Mouse (Mus musculus): ENCODE results near the gene Zyg11a. TPM values are rescaled to one million over a fixed set of nuclear protein-coding genes. Genes with fewer than 3 reads are reported as not detected.

The Zyg11a gene
- polyA plus RNA-seq, 1 experiment from 2014 or later: not detected

GRCm38 (mm10) chr4:108213023-108213422 is 4.8 kb downstream of the Zyg11a start:
- H3K36me3 ChIP-seq (ENCODE audit: control insufficient read depth, insufficient read depth, low read length): no peaks in the 10 kb centered on the region
- peaks cover 13% of the 10 kb centered on the region for H3K27me3 ChIP-seq (ENCODE audit: control insufficient read depth, insufficient read depth, low read length)
- no peak for DNase-seq (ENCODE audit: low spot score, missing footprints)
- no peak overlapping the region for H3K4me2 ChIP-seq
- H3K9ac ChIP-seq (ENCODE audit: low read length): no peak overlapping the region
- H3K27ac ChIP-seq (ENCODE audit: low read depth, low read length): no peak overlapping the region
- H3K9me3 ChIP-seq (ENCODE audit: control insufficient read depth, low read length): no peaks in the 10 kb centered on the region
- H3K4me1 ChIP-seq (ENCODE audit: control insufficient read depth, insufficient read depth, low read length): no peaks in the 10 kb centered on the region
- no peak for ATAC-seq (ENCODE audit: low FRiP score)
- no peak overlapping the region for H3K4me3 ChIP-seq (ENCODE audit: low read depth, low read length)
- 89% methylated on average over 2 of the region's 2 CpGs for WGBS

DNA sequence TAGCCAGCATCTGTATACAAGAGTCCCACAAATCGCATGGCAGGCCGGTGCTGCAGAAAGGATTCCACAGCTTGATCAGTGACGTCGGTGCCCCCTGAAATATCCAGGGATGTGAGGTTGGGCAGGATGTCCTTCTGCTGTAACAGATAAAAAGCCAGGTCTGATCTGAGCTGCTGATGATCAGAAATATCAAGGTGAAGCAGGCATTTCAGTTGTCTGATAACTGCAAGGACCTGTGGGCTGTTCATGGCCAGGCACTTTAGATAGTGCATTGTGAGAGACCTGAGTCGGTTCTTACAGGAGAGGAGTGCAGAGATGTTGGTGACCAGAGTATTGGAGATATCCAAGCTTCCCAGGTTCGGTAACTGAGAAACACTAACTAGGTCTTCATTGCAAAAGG is 13.2 kb downstream of the Zyg11a start:
- no peak for DNase-seq (ENCODE audit: low spot score, missing footprints)
- no peak for ATAC-seq (ENCODE audit: low FRiP score)

GRCm38 (mm10) chr4:108199236-108199635 is 18.6 kb downstream of the Zyg11a start:
- no peak for ATAC-seq (ENCODE audit: low FRiP score)
- WGBS: 71% methylated on average over 2 of the region's 2 CpGs
- Histone ChIP-seq H3K4me2 (no peak overlapping the region), H3K9me3 (ENCODE audit: control insufficient read depth, low read length) (no peaks in the 10 kb centered on the region), H3K27me3 (ENCODE audit: control insufficient read depth, insufficient read depth, low read length) (no peaks in the 10 kb centered on the region), H3K4me3 (ENCODE audit: low read depth, low read length) (no peak overlapping the region), H3K27ac (ENCODE audit: low read depth, low read length) (no peak overlapping the region), H3K9ac (ENCODE audit: low read length) (no peak overlapping the region), H3K4me1 (ENCODE audit: control insufficient read depth, insufficient read depth, low read length) (no peaks in the 10 kb centered on the region), H3K36me3 (ENCODE audit: control insufficient read depth, insufficient read depth, low read length) (no peaks in the 10 kb centered on the region)
- DNase-seq (ENCODE audit: low spot score, missing footprints): no peak

More for the DNA sequence above, 13.2 kb downstream of the Zyg11a start:
- H3K4me3 ChIP-seq (ENCODE audit: low read depth, low read length): no peak overlapping the region
- no peaks in the 10 kb centered on the region for H3K27me3 ChIP-seq (ENCODE audit: control insufficient read depth, insufficient read depth, low read length)
- no peak overlapping the region for H3K27ac ChIP-seq (ENCODE audit: low read depth, low read length)
- no peak overlapping the region for H3K9ac ChIP-seq (ENCODE audit: low read length)
- no peak overlapping the region for H3K4me2 ChIP-seq
- H3K4me1 ChIP-seq (ENCODE audit: control insufficient read depth, insufficient read depth, low read length): no peaks in the 10 kb centered on the region
- WGBS: 89% methylated on average over 6 of the region's 6 CpGs
- no peaks in the 10 kb centered on the region for H3K9me3 ChIP-seq (ENCODE audit: control insufficient read depth, low read length)
- H3K36me3 ChIP-seq (ENCODE audit: control insufficient read depth, insufficient read depth, low read length): no peaks in the 10 kb centered on the region

DNA sequence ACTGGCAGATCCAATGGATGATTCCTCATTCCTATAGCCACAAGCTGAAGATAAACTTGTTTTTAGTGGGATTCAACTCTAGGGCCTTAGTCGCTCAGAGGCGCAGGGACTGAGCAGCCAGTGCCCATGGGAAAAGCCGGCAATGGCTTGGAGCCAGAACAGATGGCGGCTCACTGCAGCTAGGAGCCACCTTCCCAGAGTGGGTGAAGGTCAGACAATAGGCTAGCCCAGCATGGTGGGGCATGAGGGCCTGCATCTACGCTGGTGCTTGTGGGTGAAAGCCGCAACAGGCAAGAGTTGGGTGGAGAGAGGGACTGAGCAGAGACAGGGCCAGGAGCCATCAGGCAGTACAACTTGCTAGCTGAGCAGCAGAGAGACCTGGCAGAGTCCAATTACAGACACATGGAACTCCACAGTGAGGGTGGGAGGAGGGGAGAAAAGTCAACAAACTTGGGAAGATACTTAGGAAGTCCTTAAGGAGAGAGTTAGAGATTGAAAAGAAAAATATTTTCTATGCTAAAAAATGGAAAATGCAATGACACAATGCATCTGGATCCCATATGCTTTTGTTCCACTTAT is 21.5 kb downstream of the Zyg11a start:
- H3K4me1 ChIP-seq (ENCODE audit: control insufficient read depth, insufficient read depth, low read length): no peaks in the 10 kb centered on the region
- no peak overlapping the region for H3K27ac ChIP-seq (ENCODE audit: low read depth, low read length)
- no peak overlapping the region for H3K9ac ChIP-seq (ENCODE audit: low read length)
- H3K36me3 ChIP-seq (ENCODE audit: control insufficient read depth, insufficient read depth, low read length): no peaks in the 10 kb centered on the region
- H3K27me3 ChIP-seq (ENCODE audit: control insufficient read depth, insufficient read depth, low read length): no peaks in the 10 kb centered on the region
- no peak overlapping the region for H3K4me2 ChIP-seq
- ATAC-seq (ENCODE audit: low FRiP score) (no peak), DNase-seq (ENCODE audit: low spot score, missing footprints) (no peak)
- H3K9me3 ChIP-seq (ENCODE audit: control insufficient read depth, low read length): no peaks in the 10 kb centered on the region
- H3K4me3 ChIP-seq (ENCODE audit: low read depth, low read length): no peak overlapping the region
- WGBS: 69% methylated on average over 6 of the region's 6 CpGs

DNA sequence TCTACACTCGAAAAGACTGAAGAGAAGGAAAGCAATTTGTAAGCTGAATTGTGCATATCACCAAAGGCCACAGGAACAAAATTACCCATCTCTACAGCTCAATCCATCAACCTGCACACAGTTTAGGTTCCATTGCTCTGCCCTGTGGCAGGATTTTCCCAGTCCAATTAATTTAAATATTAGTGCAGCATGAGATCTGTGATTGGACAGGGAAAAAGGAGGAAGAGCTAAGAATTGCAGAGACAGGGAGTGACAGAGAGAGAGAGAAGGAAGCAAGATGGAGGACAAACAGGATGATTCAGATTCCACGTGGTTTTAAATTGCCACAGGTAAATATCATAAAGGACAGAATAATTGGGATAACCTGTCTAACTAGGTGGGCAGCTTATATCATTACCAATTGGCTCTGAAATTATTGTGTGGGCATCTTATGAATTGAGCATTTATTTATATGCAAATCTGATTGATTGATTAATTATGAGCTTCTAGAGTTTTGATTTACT is 25.0 kb downstream of the Zyg11a start:
- Histone ChIP-seq H3K27ac (ENCODE audit: low read depth, low read length) (no peak overlapping the region), H3K4me2 (no peak overlapping the region), H3K36me3 (ENCODE audit: control insufficient read depth, insufficient read depth, low read length) (no peaks in the 10 kb centered on the region), H3K9ac (ENCODE audit: low read length) (no peak overlapping the region), H3K9me3 (ENCODE audit: control insufficient read depth, low read length) (no peaks in the 10 kb centered on the region), H3K4me3 (ENCODE audit: low read depth, low read length) (no peak overlapping the region), H3K27me3 (ENCODE audit: control insufficient read depth, insufficient read depth, low read length) (no peaks in the 10 kb centered on the region), H3K4me1 (ENCODE audit: control insufficient read depth, insufficient read depth, low read length) (no peaks in the 10 kb centered on the region)
- WGBS: 73% methylated on average over 2 of the region's 2 CpGs
- no peak for DNase-seq (ENCODE audit: low spot score, missing footprints)
- ATAC-seq (ENCODE audit: low FRiP score): no peak

DNA sequence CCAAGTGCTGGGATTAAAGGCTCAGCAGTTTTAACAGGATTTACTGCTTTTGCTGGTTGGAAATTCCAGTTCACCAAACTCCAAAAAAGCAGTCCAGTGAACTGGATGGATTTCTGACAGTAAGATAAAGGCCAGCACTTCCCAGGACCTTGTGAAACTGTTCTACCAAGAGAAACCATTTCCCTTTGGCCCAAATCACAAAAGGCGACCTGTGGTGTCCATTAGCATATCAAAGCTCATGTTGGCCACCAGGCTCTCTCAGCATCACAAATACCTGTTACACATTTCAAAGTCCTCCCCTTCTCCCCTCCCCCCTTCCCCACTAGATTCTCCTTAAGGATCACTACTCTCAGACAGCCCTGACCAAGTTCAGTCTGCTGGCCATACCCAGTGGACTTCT is 35.6 kb downstream of the Zyg11a start:
- no peaks in the 10 kb centered on the region for H3K9me3 ChIP-seq (ENCODE audit: control insufficient read depth, low read length)
- WGBS: 25% methylated on average over 1 of the region's 1 CpGs
- ATAC-seq (ENCODE audit: low FRiP score): no peak

DNA sequence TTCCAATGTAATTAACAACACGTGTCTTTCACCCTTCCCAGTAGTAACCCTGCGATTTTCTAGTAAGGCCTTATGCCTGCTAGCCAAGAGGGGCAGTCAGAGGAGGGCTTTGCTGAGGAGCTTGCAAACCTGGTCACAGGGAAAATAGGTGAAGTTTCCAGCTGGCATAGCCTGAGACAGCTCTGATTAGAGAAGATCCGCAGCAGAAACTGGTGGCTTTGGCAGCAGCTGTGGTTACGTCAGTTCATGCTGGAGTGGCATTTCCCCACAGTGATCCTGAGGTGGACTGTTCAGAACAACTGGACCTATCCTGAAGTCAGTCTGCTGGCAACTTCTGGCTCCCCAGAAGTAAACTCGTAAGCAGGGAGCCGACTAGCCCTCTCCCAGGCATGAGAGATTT is 49.8 kb downstream of the Zyg11a start:
- WGBS: 79% methylated on average over 6 of the region's 6 CpGs
- ATAC-seq (ENCODE audit: low FRiP score): no peak
- DNase-seq (ENCODE audit: low spot score, missing footprints): no peak

More for the DNA sequence above, 35.6 kb downstream of the Zyg11a start:
- H3K36me3 ChIP-seq (ENCODE audit: control insufficient read depth, insufficient read depth, low read length): no peaks in the 10 kb centered on the region
- no peak overlapping the region for H3K4me3 ChIP-seq (ENCODE audit: low read depth, low read length)
- H3K9ac ChIP-seq (ENCODE audit: low read length): no peak overlapping the region
- no peaks in the 10 kb centered on the region for H3K27me3 ChIP-seq (ENCODE audit: control insufficient read depth, insufficient read depth, low read length)
- no peak for DNase-seq (ENCODE audit: low spot score, missing footprints)
- H3K4me1 ChIP-seq (ENCODE audit: control insufficient read depth, insufficient read depth, low read length): no peaks in the 10 kb centered on the region
- no peak overlapping the region for H3K27ac ChIP-seq (ENCODE audit: low read depth, low read length)
- no peak overlapping the region for H3K4me2 ChIP-seq

GRCm38 (mm10) chr4:108166874-108167273 is 51.0 kb downstream of the Zyg11a start:
- H3K4me3 ChIP-seq (ENCODE audit: low read depth, low read length): no peak overlapping the region
- no peak for ATAC-seq (ENCODE audit: low FRiP score)
- H3K27ac ChIP-seq (ENCODE audit: low read depth, low read length): no peak overlapping the region
- no peaks in the 10 kb centered on the region for H3K36me3 ChIP-seq (ENCODE audit: control insufficient read depth, insufficient read depth, low read length)
- no peak overlapping the region for H3K4me2 ChIP-seq
- no peak overlapping the region for H3K9ac ChIP-seq (ENCODE audit: low read length)
- no peak for DNase-seq (ENCODE audit: low spot score, missing footprints)
- no peaks in the 10 kb centered on the region; the same call in 1 of the 2 replicates for H3K27me3 ChIP-seq (ENCODE audit: control insufficient read depth, insufficient read depth, low read length)
- H3K9me3 ChIP-seq (ENCODE audit: control insufficient read depth, low read length): no peaks in the 10 kb centered on the region
- WGBS: 85% methylated on average over 4 of the region's 4 CpGs
- H3K4me1 ChIP-seq (ENCODE audit: control insufficient read depth, insufficient read depth, low read length): peaks cover 2% of the 10 kb centered on the region; the same call in 1 of the 2 replicates

More for the DNA sequence above, 49.8 kb downstream of the Zyg11a start:
- Histone ChIP-seq H3K27me3 (ENCODE audit: control insufficient read depth, insufficient read depth, low read length) (no peaks in the 10 kb centered on the region; the same call in 1 of the 2 replicates), H3K4me1 (ENCODE audit: control insufficient read depth, insufficient read depth, low read length) (peaks cover 2% of the 10 kb centered on the region; the same call in 1 of the 2 replicates), H3K36me3 (ENCODE audit: control insufficient read depth, insufficient read depth, low read length) (no peaks in the 10 kb centered on the region), H3K4me3 (ENCODE audit: low read depth, low read length) (no peak overlapping the region), H3K9ac (ENCODE audit: low read length) (no peak overlapping the region), H3K9me3 (ENCODE audit: control insufficient read depth, low read length) (no peaks in the 10 kb centered on the region), H3K4me2 (no peak overlapping the region), H3K27ac (ENCODE audit: low read depth, low read length) (no peak overlapping the region)

DNA sequence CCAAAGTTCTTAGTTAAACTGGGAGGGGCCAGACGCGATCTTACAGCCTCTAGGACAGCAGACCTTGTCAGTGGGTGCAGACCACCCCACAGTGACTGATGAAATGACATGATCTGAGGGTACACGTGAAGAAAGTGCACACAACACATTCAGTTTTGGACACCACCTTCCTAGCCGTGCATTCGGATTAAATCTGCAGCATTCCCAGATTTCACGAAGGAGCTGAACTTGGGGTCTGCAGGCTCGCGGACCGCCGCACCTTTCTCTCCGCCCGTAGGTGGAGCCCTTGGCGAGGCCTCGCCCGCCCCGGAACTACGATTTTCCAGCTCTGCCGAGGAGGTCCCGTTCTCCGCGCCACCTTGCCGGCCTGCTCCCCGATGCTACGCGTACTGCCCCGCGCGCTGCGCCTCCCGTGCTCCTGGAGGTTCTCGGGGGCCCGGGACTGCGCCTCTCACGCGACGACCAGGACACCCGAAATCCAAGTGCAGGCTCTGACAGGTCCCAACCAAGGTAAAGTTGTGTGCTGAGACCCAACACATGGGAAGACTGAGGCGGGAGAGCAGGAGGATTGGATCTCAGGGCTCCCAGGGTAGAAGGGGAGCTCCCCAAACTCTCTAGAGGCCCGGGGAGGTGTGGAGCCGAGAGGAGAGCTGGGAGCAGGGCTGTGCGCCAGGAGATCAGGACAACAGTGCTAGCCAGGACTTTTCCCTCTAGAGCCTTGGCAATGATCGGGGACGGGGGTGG is 52.5 kb downstream of the Zyg11a start, which contains the start of gene Echdc2:
Gene Echdc2, plus strand, starts transcription at position 286 of the 744 bp plus-strand sequence.
- 1% methylated on average over 43 of the region's 43 CpGs for WGBS
- ATAC-seq (ENCODE audit: low FRiP score): peak; percentile 40; the same call in 1 of the 2 replicates
- Histone ChIP-seq H3K9me3 (ENCODE audit: control insufficient read depth, low read length) (no peaks in the 10 kb centered on the region), H3K27ac (ENCODE audit: low read depth, low read length) (no peak within 1 kb of the TSS), H3K4me2 (peak within 1 kb of the TSS; percentile 98), H3K36me3 (ENCODE audit: control insufficient read depth, insufficient read depth, low read length) (no peaks in the 10 kb centered on the region), H3K4me1 (ENCODE audit: control insufficient read depth, insufficient read depth, low read length) (peaks cover 2% of the 10 kb centered on the region; the same call in 1 of the 2 replicates), H3K9ac (ENCODE audit: low read length) (peak within 1 kb of the TSS; percentile 77), H3K27me3 (ENCODE audit: control insufficient read depth, insufficient read depth, low read length) (no peaks in the 10 kb centered on the region; the same call in 1 of the 2 replicates), H3K4me3 (ENCODE audit: low read depth, low read length) (peak within 1 kb of the TSS; percentile 56)
- DNase-seq (ENCODE audit: low spot score, missing footprints): peak; percentile 95
